Mouse (Mus musculus) hindbrain, embryonic 13.5 days (tissue): ENCODE measurements at regions not wholly inside any gene's neighbourhood (a gene's known extent, or its start where the extent isn't known, plus 50 kb on each side); places are given as distances from the start of the nearest gene placed in this dataset.
A peak's percentile ranks its signal among the peaks of the same experiment; 100 is the strongest.

Source experiments
- ATAC-seq: fragments of 200-750 bp; cut with Nextera tagmentation; 2 replicates; pipeline ENCODE4 v1.8.0; 2017; ENCODE audit warnings: moderate TSS enrichment; ENCODE audit not compliant: low FRiP score
- H3K27ac ChIP-seq: fragments of 300-500 bp; sonication (generic); 2 replicates; pipeline ENCODE4 v1.5.1; 2015; ENCODE audit warnings: inconsistent platforms, mild to moderate bottlenecking, moderate library complexity
- H3K27me3 ChIP-seq: fragments of 300-500 bp; sonication (generic); 2 replicates; pipeline ENCODE4 v1.6.1; 2015; ENCODE audit warnings: mild to moderate bottlenecking, inconsistent platforms
- H3K36me3 ChIP-seq: fragments of 300-500 bp; sonication (generic); 2 replicates; pipeline ENCODE4 v1.6.1; 2015; ENCODE audit warnings: mild to moderate bottlenecking, inconsistent platforms
- H3K4me1 ChIP-seq: fragments of 300-500 bp; sonication (generic); replicated peaks from 2 replicates; pipeline ENCODE4 v1.6.1; 2015; ENCODE audit warnings: inconsistent platforms
- H3K4me2 ChIP-seq: fragments of 300-500 bp; sonication (generic); 2 replicates; pipeline ENCODE4 v1.6.1; 2015; ENCODE audit warnings: inconsistent platforms, mild to moderate bottlenecking, moderate library complexity
- H3K4me3 ChIP-seq: fragments of 300-500 bp; sonication (generic); 2 replicates; pipeline ENCODE4 v1.5.1; 2015; ENCODE audit warnings: mild to moderate bottlenecking, inconsistent platforms
- H3K9ac ChIP-seq: fragments of 300-500 bp; sonication (generic); 2 replicates; pipeline ENCODE4 v1.6.1; 2015; ENCODE audit warnings: mild to moderate bottlenecking, inconsistent platforms
- H3K9me3 ChIP-seq: fragments of 300-500 bp; sonication (generic); 2 replicates; pipeline ENCODE4 v1.6.1; 2016; ENCODE audit warnings: inconsistent platforms
- WGBS: fragments of 180-500 bp; shearing (Covaris S2); methylation state at CpG from one replicate; pipeline ENCODE4 v1.1.7; 2015; 5-methylcytosine and 5-hydroxymethylcytosine counted together

- H3K4me3 ChIP-seq = no peak overlapping the region
- ATAC-seq = no peak
- H3K4me1 ChIP-seq = no peaks in the 10 kb centered on the region
- 75% methylated on average over 4 of the region's 4 CpGs for WGBS
- H3K9me3 ChIP-seq = no peaks in the 10 kb centered on the region
- H3K9ac ChIP-seq = no peak overlapping the region
- no peak overlapping the region for H3K27ac ChIP-seq
- H3K27me3 ChIP-seq = 0 out of 2 replicates have a peak, but pooled peaks cover 4% of the 10 kb centered on the region
- no peak overlapping the region for H3K4me2 ChIP-seq
- H3K36me3 ChIP-seq = no peaks in the 10 kb centered on the region
These were observed 425.6 kb upstream of the Kazn start for GRCm38 (mm10) chr4:142664781-142665180.

DNA sequence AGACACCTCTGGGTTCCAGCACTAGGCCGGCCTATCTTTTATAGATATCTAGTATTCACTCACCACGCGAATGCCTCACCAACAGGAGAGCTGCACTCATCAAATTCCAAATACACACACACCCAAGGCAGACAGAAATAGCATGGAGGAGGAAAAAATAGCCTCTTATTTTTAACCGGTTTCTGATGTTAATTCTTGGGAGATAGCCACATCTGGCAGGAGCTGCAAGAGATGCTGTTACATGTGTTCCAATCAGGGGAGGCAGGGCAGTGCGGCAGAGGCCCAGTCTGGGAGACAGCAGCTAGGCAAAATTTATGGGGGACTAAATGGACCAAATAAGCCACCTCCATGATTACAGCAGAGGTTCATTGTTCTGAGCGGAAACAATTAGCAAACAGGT, 419.0 kb upstream of the Kazn start:
- Histone ChIP-seq H3K36me3 (no peaks in the 10 kb centered on the region), H3K27ac (no peak overlapping the region), H3K4me1 (peaks cover 5% of the 10 kb centered on the region; the same call in 1 of the 2 replicates), H3K9me3 (no peaks in the 10 kb centered on the region), H3K9ac (no peak overlapping the region), H3K4me2 (no peak overlapping the region), H3K27me3 (no peaks in the 10 kb centered on the region), H3K4me3 (no peak overlapping the region)
- ATAC-seq = no peak
- WGBS = 90% methylated on average over 6 of the region's 6 CpGs

- no peak overlapping the region for H3K9ac ChIP-seq
- no peak overlapping the region for H3K27ac ChIP-seq
- no peak; the same call in 1 of the 2 replicates for ATAC-seq
- H3K4me3 ChIP-seq = no peak overlapping the region
- H3K4me2 ChIP-seq = no peak overlapping the region
- WGBS = 92% methylated on average over 10 of the region's 10 CpGs
- no peaks in the 10 kb centered on the region for H3K36me3 ChIP-seq
- H3K4me1 ChIP-seq = peaks cover 11% of the 10 kb centered on the region
- no peaks in the 10 kb centered on the region for H3K27me3 ChIP-seq
- H3K9me3 ChIP-seq = no peaks in the 10 kb centered on the region
These were observed 401.9 kb upstream of the Kazn start for GRCm38 (mm10) chr4:142641069-142641468.

DNA sequence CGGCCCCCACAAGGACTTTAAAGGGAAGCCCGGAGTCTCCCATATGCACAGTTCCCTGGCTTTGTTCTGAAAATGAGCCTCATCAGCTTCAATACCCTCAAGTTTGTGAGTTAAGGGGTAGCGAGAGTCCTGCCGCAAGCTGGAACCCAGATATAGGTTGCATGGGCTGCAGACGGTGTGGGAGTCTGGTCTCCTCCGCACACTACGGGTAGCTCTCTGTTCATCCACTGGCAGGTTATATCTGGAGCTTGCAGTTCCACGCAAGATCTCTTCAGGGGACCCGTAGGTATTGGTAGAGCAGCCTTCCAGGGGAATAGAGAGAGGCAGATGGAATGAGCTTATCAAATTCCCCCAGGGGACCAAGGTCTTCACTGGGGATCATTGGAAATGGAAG, 400.1 kb upstream of the Kazn start:
- Histone ChIP-seq H3K27ac (peak overlapping the region; percentile 41; the same call in 1 of the 2 replicates), H3K9ac (no peak overlapping the region)
- 54% methylated on average over 9 of the region's 9 CpGs for WGBS

GRCm38 (mm10) chr4:142638733-142639339, 399.6 kb upstream of the Kazn start:
- Histone ChIP-seq H3K36me3 (no peaks in the 10 kb centered on the region), H3K4me2 (peak overlapping the region; percentile 13; the same call in 1 of the 2 replicates), H3K27ac (peak overlapping the region; percentile 41; the same call in 1 of the 2 replicates), H3K27me3 (no peaks in the 10 kb centered on the region), H3K9me3 (no peaks in the 10 kb centered on the region), H3K4me3 (no peak overlapping the region), H3K4me1 (peaks cover 17% of the 10 kb centered on the region), H3K9ac (0 out of 2 replicates have a peak overlapping the region, but pooled peaks have one; percentile 11)
- 33% methylated on average over 13 of the region's 13 CpGs for WGBS
- 0 out of 2 replicates have a peak, but pooled peaks have one; percentile 6 for ATAC-seq

More for the DNA sequence above, 400.1 kb upstream of the Kazn start:
- ATAC-seq = peak; percentile 44; the same call in 1 of the 2 replicates
- no peaks in the 10 kb centered on the region for H3K36me3 ChIP-seq
- H3K4me3 ChIP-seq = no peak overlapping the region
- H3K27me3 ChIP-seq = no peaks in the 10 kb centered on the region
- H3K4me2 ChIP-seq = 0 out of 2 replicates have a peak overlapping the region, but pooled peaks have one; percentile 13
- peaks cover 16% of the 10 kb centered on the region for H3K4me1 ChIP-seq
- no peaks in the 10 kb centered on the region for H3K9me3 ChIP-seq

DNA sequence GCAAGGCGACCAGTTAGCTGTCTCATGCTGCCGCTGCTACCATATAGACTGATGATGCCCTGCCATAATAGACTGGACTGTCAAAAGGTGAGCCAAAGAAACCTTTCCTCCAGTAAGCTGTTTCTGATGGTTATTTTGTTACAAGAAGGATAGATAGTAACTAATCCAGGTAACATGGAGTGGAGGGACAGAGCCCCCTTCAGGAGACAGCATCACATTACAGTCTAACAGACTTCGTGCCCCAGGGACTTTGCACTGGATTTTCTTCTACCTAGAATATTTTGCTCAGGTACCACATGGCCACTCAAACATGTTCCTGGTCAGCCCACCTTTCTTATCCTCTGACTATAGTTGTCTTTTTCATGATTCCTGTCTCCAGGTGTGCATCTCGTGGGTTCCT, 398.9 kb upstream of the Kazn start:
- ATAC-seq = no peak
- H3K9ac ChIP-seq = no peak overlapping the region
- H3K4me1 ChIP-seq = peaks cover 17% of the 10 kb centered on the region
- H3K36me3 ChIP-seq = no peaks in the 10 kb centered on the region
- no peak overlapping the region for H3K4me2 ChIP-seq
- H3K9me3 ChIP-seq = no peaks in the 10 kb centered on the region
- WGBS = 80% methylated on average over 4 of the region's 4 CpGs
- no peak overlapping the region for H3K4me3 ChIP-seq
- no peaks in the 10 kb centered on the region for H3K27me3 ChIP-seq
- no peak overlapping the region for H3K27ac ChIP-seq

DNA sequence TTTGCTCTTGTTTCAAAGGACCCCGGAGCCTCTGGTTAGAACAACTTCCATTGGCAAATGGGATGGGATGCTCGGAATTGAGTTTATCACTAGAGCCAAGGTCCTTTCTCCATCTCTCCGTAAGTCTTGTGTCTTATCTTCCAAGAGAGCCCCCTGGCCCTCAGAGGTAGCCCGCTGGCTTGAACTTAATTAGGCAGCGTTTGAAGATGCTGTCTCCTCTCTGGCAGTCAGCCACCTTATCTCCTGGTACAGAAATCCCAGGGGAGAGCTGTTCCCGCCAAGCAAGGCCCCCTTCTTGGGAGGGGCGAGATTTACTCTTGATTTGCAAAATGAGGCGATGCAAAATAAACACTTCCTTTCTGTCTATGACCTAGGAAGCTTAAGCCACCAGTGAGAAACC, 395.2 kb upstream of the Kazn start:
- Histone ChIP-seq H3K4me2 (no peak overlapping the region), H3K4me1 (peaks cover 16% of the 10 kb centered on the region), H3K27ac (no peak overlapping the region), H3K9me3 (no peaks in the 10 kb centered on the region), H3K9ac (no peak overlapping the region), H3K36me3 (no peaks in the 10 kb centered on the region), H3K4me3 (no peak overlapping the region), H3K27me3 (no peaks in the 10 kb centered on the region)
- 67% methylated on average over 8 of the region's 8 CpGs for WGBS
- no peak for ATAC-seq

GRCm38 (mm10) chr4:142633667-142634350, 394.6 kb upstream of the Kazn start:
- Histone ChIP-seq H3K4me2 (no peak overlapping the region), H3K27ac (no peak overlapping the region), H3K9ac (no peak overlapping the region), H3K9me3 (no peaks in the 10 kb centered on the region), H3K4me3 (no peak overlapping the region), H3K36me3 (no peaks in the 10 kb centered on the region), H3K27me3 (no peaks in the 10 kb centered on the region), H3K4me1 (peaks cover 10% of the 10 kb centered on the region)
- WGBS = 78% methylated on average over 13 of the region's 13 CpGs
- no peak for ATAC-seq

DNA sequence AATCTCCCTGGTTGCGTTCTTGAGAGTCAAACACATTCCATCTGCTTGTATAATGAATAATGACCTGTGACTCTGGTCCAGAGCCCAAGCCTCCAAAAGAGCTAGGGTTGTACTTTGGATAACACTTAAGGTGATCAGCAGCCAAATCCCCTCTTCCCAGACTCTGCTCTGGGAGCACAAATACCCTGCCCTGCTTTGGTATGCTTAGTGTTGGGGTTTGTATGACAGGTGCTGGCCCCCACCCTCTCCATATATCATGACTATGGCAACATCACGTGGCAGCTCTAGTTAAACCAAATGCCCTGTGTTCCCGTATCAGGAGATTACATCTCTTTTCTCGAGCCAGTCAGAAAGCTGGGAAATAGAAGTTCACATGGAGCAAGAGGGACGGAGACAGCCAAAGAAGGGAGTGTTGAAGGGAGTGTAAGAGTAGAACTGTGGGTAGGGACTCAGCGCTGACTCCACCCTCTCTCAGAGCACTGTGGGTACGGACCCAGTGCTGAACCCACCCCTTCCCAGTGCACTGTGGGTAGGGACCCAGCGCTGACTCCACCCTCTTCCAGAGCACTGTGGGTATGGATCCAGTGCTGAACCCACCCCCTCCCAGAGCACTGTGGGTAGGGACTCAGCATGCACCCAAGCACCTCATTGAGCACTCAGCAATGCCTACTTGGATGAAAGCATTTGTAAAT, 387.4 kb upstream of the Kazn start:
- H3K36me3 ChIP-seq = no peaks in the 10 kb centered on the region
- 84% methylated on average over 8 of the region's 8 CpGs for WGBS
- H3K4me2 ChIP-seq = no peak overlapping the region
- no peak overlapping the region for H3K9ac ChIP-seq
- no peak overlapping the region for H3K27ac ChIP-seq
- peak; percentile 36; the same call in 1 of the 2 replicates for ATAC-seq
- no peak overlapping the region for H3K4me3 ChIP-seq
- 0 out of 2 replicates have a peak, but pooled peaks cover 3% of the 10 kb centered on the region for H3K9me3 ChIP-seq
- peaks cover 10% of the 10 kb centered on the region for H3K4me1 ChIP-seq
- no peaks in the 10 kb centered on the region for H3K27me3 ChIP-seq

DNA sequence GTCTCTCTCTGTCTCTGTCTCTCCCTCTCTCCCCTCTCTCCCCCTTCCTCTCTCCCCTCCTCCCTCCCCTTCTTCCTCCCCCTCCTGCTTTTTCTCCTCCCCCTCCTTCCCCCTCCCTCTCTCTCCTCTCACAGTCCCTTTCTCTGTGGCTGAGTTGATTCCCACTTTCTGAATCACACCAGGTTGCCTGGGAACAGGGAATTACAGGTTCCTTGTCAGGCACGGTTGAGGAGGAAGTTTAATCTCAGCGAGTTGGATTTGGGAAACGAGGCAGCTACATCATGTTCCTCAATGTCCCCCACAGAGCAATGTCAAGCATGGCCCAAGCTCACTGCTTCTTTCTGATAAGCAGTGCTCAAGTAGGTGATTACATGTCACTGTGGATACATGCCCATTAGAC, 386.3 kb upstream of the Kazn start:
- no peaks in the 10 kb centered on the region for H3K36me3 ChIP-seq
- H3K4me2 ChIP-seq = no peak overlapping the region
- peaks cover 10% of the 10 kb centered on the region for H3K4me1 ChIP-seq
- 69% methylated on average over 3 of the region's 3 CpGs for WGBS
- no peaks in the 10 kb centered on the region for H3K27me3 ChIP-seq
- H3K9me3 ChIP-seq = 0 out of 2 replicates have a peak, but pooled peaks cover 3% of the 10 kb centered on the region
- H3K4me3 ChIP-seq = no peak overlapping the region
- H3K27ac ChIP-seq = no peak overlapping the region
- no peak overlapping the region for H3K9ac ChIP-seq
- no peak for ATAC-seq

DNA sequence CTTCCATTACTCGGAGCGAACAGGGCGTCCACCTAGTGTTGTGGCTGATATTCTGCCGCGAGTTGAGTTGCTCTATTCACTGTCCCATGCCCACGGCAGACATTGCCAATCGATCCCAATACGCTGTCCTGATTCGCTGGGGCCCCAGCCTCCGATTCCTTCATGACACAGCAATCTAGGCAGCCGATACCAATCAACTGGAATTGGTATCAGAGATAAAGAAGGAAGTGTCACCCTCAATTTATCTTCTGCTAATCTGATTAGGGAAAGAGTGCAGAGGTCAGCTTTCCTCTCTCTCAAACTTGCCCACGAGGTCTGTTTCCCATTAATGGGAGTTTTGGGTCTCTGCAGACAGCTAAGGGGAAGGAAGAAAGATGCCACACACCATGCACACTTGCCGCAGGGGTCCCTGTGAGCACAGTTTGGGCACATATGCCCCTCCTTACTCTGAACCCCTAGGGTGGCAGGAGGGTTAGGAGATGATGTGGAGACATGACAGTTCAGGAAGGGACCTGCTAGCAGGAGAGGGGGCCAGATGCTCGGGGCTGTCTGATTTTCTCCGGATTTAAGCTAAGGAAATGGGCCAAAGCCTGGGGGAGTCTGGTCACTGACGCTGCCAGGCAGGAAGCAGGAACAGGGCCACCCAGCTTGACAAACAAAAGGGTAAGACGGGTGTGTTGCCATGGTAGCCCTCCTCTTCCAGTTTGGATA, 383.1 kb upstream of the Kazn start:
- 45% methylated on average over 17 of the region's 17 CpGs for WGBS
- Histone ChIP-seq H3K36me3 (no peaks in the 10 kb centered on the region), H3K4me3 (no peak overlapping the region), H3K4me1 (peaks cover 10% of the 10 kb centered on the region), H3K27ac (no peak overlapping the region), H3K27me3 (no peaks in the 10 kb centered on the region), H3K4me2 (no peak overlapping the region), H3K9ac (no peak overlapping the region), H3K9me3 (0 out of 2 replicates have a peak, but pooled peaks cover 3% of the 10 kb centered on the region)
- ATAC-seq = no peak

GRCm38 (mm10) chr4:142619396-142619795, 380.2 kb upstream of the Kazn start:
- Histone ChIP-seq H3K27ac (no peak overlapping the region), H3K9me3 (0 out of 2 replicates have a peak, but pooled peaks cover 3% of the 10 kb centered on the region), H3K36me3 (no peaks in the 10 kb centered on the region), H3K4me2 (no peak overlapping the region), H3K9ac (no peak overlapping the region), H3K27me3 (no peaks in the 10 kb centered on the region), H3K4me1 (peaks cover 10% of the 10 kb centered on the region), H3K4me3 (no peak overlapping the region)
- WGBS = 64% methylated on average over 8 of the region's 8 CpGs
- ATAC-seq = no peak
